Comparison of ENCODE assay signal across 8 mouse cellular contexts in genomic region chr5:105404961-105405360, GRCm38 (mm10). TPM values are rescaled to one million over a fixed set of nuclear protein-coding genes. Genes with fewer than 3 reads are reported as not detected.
A peak's percentile ranks its signal among the peaks of the same experiment; 100 is the strongest.
DNase-seq lines count a peak whose midpoint lies in the region; ATAC-seq lines count a peak whose summit lies in the region.

No protein-coding gene starts in this region.

- peak; percentile 41 for DNase-seq in ovary, postnatal 10 days (ENCODE audit: low spot score)
- no peak for DNase-seq in ovary, adult 18-20 months (ENCODE audit: low spot score)
- peak; percentile 67 to 80 for DNase-seq in adrenal gland, postnatal 36 days
- DNase-seq in forelimb bud, embryonic 11.5 days (ENCODE audit: low read depth, low spot score) = peak; percentile 69
- DNase-seq in limb, embryonic 10.5 days (ENCODE audit: low spot score) = peak; percentile 77
- peak; percentile 80 for DNase-seq in retina, postnatal 1 day
- peak; percentile 42 for DNase-seq in yolk sac, embryonic 10.5 days (ENCODE audit: low spot score)

- ATAC-seq in intestine, embryonic 15.5 days = 0 out of 2 replicates have a peak, but pooled peaks have one; percentile 17

- 9% methylated on average over 8 of the region's 8 CpGs for WGBS in intestine, embryonic 15.5 days
- WGBS in limb, embryonic 10.5 days = 14% methylated on average over 8 of the region's 8 CpGs

- H3K9ac ChIP-seq in intestine, embryonic 15.5 days = no peak overlapping the region

- H3K4me3 ChIP-seq in intestine, embryonic 15.5 days (replicated peaks) = no peak overlapping the region
- no peak overlapping the region for H3K4me3 ChIP-seq in limb, embryonic 10.5 days

- no peaks in the 10 kb centered on the region for H3K4me1 ChIP-seq in intestine, embryonic 15.5 days (replicated peaks)
- H3K4me1 ChIP-seq in limb, embryonic 10.5 days = peaks cover 6% of the 10 kb centered on the region

- no peak overlapping the region for H3K27ac ChIP-seq in intestine, embryonic 15.5 days
- H3K27ac ChIP-seq in limb, embryonic 10.5 days = no peak overlapping the region

- H3K4me2 ChIP-seq in intestine, embryonic 15.5 days (replicated peaks) = no peak overlapping the region

- no peaks in the 10 kb centered on the region for H3K9me3 ChIP-seq in intestine, embryonic 15.5 days
- no peaks in the 10 kb centered on the region for H3K9me3 ChIP-seq in limb, embryonic 10.5 days (replicated peaks)

- no peaks in the 10 kb centered on the region for H3K36me3 ChIP-seq in intestine, embryonic 15.5 days
- H3K36me3 ChIP-seq in limb, embryonic 10.5 days = no peaks in the 10 kb centered on the region

- no peaks in the 10 kb centered on the region for H3K27me3 ChIP-seq in intestine, embryonic 15.5 days (replicated peaks)
- no peaks in the 10 kb centered on the region for H3K27me3 ChIP-seq in limb, embryonic 10.5 days (ENCODE audit: low read depth, poor library complexity, severe bottlenecking)

RNA-seq across cellular contexts. Expression of gene Lrrc8b, which starts 10.6 kb away (rescaled TPM):
- 100 to 1,000 TPM in 1 of 2 experiments, 10 to 100 TPM in 1; 94.1 to 127 TPM for total RNA-seq in adrenal gland, postnatal 36 days (2021)
- polyA plus RNA-seq in intestine, embryonic 15.5 days (2015; fragmentation: Nextera tagmentation; extraction: Ambion mirVana) = 5.8 and 6.3 TPM in 2 replicates
- 3.7 and 4.7 TPM in 2 replicates for polyA plus RNA-seq in limb, embryonic 10.5 days (2016; fragmentation: Nextera tagmentation; extraction: Ambion mirVana)
